Mouse (Mus musculus) small intestine, adult 2 months (tissue): ENCODE results near the gene Smpd1.

ENCODE experiments used
- CTCF ChIP-seq: fragments of 200-500 bp; IDR thresholded peaks from 2 replicates; pipeline ENCODE4 v1.5.1; 2012; ENCODE audit warnings: low read depth, mild to moderate bottlenecking, control low read depth, inconsistent platforms, low read length, moderate library complexity, mixed read lengths; ENCODE audit not compliant: insufficient replicate concordance, insufficient read length; ENCODE audit errors: extremely low read depth
- POLR2A ChIP-seq: fragments of 200-500 bp; IDR thresholded peaks from 2 replicates; pipeline ENCODE4 v1.6.1; 2012; ENCODE audit warnings: low read depth, mild to moderate bottlenecking, control low read depth, inconsistent platforms, low read length, moderate library complexity

GRCm38 (mm10) chr7:105570756-105571155 lies 16.6 kb downstream of the Smpd1 start:
- TF ChIP-seq CTCF = no peak
- no peak for TF ChIP-seq POLR2A
